Mouse (Mus musculus) megakaryocyte-erythroid progenitor cell, adult 5-6 weeks (primary cell): ENCODE results near the gene Nr1d2. TPM values are rescaled to one million over a fixed set of nuclear protein-coding genes. Genes with fewer than 3 reads are reported as not detected.
"Not testable (repeated sequence)": the region's sequence is repeated elsewhere in the genome, so short reads cannot be mapped to it uniquely, and the experiment has no call there.

Source experiments
- ATAC-seq: replicated peaks from 2 replicates; pipeline ENCODE4 v1.8.0; 2016; ENCODE audit warnings: mild to moderate bottlenecking, inconsistent platforms; ENCODE audit not compliant: severe bottlenecking, poor library complexity, low FRiP score, low TSS enrichment
- total RNA-seq, 2 experiments: library from RNA; stranded (forward) in 1 of 2; stranded (reverse) in 1 of 2; fragments of 200-1000, 215-1000 nt in 1 of 2; fragments of >200 nt in 1 of 2; fragmentation: Nextera tagmentation in 1 of 2; gene quantifications; 2 replicates each; pipeline ENCODE4 v1.2.3; 2014 to 2017

Gene Nr1d2
- total RNA-seq (2014; fragmentation: Nextera tagmentation) = 10.4 and 12.6 TPM in 2 replicates
- 10.6 and 15.5 TPM in 2 replicates for total RNA-seq (2017)

DNA sequence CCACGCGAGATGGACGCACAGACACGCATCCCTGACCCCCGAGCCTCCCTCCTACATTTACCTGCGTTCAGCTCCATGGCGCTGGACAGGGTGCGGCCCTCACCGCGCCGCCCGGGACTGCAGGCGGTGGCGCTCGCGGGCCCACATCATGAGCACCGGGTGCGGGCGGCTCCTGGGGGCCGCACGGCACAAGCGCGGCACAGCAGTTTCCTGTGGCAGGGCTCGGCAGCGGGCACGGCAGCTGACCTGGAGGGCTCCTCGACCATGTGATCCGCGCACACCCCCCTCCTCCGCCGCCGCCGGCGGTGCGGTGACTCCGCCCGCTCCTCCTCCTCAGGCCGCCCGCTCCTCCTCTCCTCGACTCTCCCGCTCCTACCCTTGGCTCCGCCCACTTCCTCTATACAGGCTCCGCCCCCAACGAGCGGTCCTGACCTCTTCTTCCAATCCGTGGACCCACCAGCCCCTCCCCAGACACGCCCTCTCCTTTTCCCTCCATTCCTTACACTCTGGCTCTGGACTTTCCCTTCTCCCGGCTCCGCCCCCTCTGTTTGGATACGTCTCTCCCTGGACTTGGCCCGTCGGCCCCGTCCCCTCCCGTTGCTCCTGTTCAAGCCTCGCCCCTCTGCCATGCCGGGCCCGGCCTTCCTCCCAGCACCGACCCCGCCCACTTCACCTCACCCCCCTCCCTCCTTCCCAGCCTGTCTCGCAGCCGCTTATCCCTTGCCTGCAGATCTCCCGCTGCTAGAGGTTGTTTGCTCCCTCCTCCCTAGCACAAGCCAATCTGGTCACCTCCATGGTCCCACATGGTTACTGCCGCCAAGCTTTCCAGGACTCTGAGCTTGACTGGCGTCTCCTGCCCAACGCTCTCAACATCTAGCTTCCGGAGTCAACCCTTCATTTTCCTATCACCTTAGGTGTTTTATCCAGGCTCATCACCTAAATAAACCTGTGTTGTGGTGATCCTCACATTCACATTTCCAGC, at the start of gene Nr1d2:
Gene Nr1d2, minus strand, starts transcription at position 378 of the 982 bp plus-strand sequence.
- ATAC-seq = peak; percentile 81

DNA sequence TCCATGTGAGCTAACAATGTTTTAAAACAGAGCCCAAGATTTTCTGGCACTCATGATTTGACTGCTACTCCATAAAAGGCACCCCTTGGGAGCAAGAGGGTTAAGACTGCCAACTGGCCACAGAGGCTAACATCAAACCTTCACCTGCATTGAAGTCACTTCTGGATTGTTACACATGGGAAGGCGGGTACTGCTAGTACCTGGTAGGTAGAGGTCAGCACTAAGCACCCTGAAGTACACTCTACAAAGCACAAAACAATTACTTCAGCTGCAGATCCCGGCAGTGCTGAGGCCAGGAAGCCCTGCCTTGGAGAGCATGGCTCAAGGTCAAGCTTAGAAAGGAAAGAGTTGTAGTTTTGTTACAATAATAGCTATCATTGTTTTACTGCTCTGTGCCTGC, 48.5 kb upstream of the Nr1d2 start:
- ATAC-seq = no peak

GRCm38 (mm10) chr14:18286441-18286840, 47.5 kb upstream of the Nr1d2 start:
- no peak for ATAC-seq

GRCm38 (mm10) chr14:18285476-18285875, 46.5 kb upstream of the Nr1d2 start:
- no peak for ATAC-seq

DNA sequence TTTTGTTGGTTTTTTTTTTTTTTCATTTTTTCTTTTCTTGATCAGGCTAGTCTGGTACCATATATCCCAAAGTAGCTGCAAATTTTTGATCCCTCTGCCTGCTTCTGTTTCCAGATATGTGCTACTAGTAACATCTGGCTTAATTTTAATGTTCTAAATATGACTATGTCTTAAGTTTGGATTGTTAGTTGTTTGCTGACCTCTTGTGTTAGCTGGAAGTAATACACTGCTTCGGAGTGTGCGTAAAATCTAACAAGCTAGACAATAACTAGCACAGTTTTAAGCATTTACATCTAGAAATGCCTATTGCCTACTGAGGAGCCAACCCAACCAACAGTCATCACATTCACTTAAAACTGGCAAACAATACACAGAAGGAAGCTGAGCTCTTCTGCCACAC, 45.7 kb upstream of the Nr1d2 start:
- peak; percentile 67; the same call in 1 of the 2 replicates for ATAC-seq

GRCm38 (mm10) chr14:18280375-18280774, 41.4 kb upstream of the Nr1d2 start:
- no peak for ATAC-seq

GRCm38 (mm10) chr14:18274526-18274925, 35.6 kb upstream of the Nr1d2 start:
- no peak for ATAC-seq

DNA sequence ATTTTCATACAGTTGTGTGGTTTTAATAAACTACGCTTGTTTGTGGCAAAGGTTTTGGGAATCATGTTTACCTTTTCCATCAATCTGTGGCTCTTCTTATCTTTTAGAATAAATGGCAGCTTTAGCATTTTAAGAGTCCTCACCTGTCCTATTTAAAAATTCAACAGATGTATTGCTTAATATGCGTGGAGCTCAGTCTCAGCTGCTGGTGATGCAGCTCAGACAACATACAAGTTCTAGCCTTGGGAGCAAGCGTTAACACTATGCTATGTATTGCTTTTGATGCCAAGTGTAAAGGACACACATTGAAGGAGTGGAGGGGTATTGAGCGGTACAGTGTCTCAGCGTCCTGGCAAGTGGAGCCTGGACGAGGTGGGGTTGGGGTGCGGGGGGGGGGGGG, 32.7 kb upstream of the Nr1d2 start:
- no peak for ATAC-seq

DNA sequence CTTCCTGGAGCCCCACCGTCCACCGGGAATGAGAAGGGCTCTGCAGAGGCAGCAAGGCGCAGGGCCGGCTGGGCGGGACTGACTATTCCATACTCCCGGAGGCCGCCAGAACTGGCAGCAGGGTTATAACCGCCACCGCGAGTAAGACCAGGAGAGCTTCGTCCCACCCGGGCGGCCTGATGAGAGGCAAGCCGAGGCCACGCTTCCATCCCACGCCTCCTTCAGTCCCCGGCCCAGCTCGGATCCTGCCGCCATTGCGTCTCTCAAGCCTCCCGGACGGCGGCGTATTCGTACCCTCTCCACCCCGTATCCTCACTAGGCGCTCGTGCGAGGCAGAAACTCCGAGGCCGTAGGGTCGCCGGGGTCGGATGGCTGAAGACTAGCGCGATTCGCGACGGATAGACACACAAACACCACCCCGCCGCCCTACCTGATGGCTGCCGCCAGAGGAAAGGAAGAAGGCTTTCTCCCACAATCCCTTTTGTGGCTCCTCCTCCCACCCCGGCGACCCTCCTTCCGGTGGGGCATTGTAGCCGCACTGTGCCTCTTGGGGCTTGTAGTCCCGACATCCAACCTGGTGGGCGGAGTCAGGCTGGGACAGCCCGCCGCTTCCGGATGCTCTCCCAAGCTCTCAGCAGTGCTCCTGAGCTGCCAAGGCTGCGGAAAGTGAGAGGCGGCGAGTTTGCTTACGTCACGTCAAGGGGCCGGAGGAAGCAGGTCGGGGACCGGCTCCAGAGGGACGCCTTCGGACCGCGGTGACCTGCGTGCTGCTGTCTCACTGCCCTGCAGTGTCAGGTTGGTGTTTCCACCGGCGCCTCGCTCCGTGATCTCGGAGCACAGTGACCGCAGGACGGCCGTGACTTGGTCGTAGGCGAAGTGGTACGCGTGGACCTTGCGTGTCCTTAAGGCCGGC, 31.9 kb upstream of the Nr1d2 start, which contains the start of the genes Nkiras1 and Rpl15:
Gene Nkiras1, plus strand, starts transcription at position 608 of the 913 bp plus-strand sequence.
Gene Rpl15, minus strand, starts transcription at position 863 of the 913 bp plus-strand sequence.
- ATAC-seq = peak; percentile 98

GRCm38 (mm10) chr14:18269947-18270528, 31.1 kb upstream of the Nr1d2 start:
- not testable (repeated sequence) for ATAC-seq

DNA sequence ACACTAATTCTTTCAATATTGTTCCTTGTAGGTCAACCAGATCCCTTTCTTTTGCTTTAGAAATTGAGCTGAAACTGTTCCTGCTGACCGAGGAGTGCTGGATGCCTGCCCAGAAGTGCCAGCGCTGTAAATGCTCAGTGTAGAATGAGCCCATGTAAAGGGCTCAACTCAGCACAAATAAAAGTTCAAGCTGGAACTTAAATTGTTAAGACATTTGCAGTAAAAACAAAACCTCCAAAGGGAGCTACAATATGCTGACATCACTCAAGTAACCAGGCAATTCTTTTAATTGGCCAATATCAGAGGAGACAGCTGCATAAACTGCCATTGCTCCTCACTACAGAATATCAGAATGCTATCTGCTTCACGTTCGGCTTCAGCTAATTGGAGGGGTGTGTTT, 24.5 kb upstream of the Nr1d2 start:
- peak; percentile 80 for ATAC-seq

GRCm38 (mm10) chr14:18261203-18261602, 22.3 kb upstream of the Nr1d2 start:
- no peak for ATAC-seq

DNA sequence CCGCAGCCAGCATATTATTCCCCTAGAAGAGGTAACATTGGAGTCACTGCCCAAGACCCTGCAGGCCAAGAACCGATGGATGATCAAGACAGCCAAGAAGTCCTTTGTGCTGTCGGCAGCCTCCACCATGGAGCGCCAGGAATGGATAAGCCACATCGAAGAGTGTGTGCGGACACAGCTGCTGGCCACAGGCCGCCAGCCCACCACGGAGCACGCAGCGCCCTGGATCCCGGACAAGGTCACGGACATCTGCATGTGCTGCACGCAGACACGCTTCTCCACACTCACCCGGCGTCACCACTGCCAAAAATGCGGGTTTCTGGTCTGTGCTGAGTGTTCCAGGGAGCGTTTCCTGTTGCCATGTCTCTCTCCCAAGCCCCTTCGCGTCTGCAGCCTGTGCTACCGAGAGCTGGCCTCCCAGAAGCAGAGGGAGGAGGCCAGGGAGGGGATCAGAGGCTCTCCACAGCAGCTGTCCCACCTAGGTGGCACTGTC, 3.8 kb upstream of the Nr1d2 start:
- no peak for ATAC-seq

GRCm38 (mm10) chr14:18241786-18242185, 2.9 kb upstream of the Nr1d2 start:
- no peak for ATAC-seq

- no peak for ATAC-seq
Observed at GRCm38 (mm10) chr14:18240132-18240531, 1.2 kb upstream of the Nr1d2 start.

- peak; percentile 81 for ATAC-seq
Observed at GRCm38 (mm10) chr14:18238131-18238749, 687 bp downstream of the Nr1d2 start.

GRCm38 (mm10) chr14:18237381-18237780, 1.5 kb downstream of the Nr1d2 start:
- ATAC-seq = no peak

- ATAC-seq = not testable (repeated sequence)
Observed at GRCm38 (mm10) chr14:18236496-18237235, 2.3 kb downstream of the Nr1d2 start.
